Mouse (Mus musculus) midbrain, embryonic 12.5 days (tissue): ENCODE measurements around the gene Kazald1. TPM values are rescaled to one million over a fixed set of nuclear protein-coding genes. Genes with fewer than 3 reads are reported as not detected.
A peak's percentile ranks its signal among the peaks of the same experiment; 100 is the strongest.

ENCODE experiments used
- ATAC-seq: fragments of 200-750 bp; cut with Nextera tagmentation; 2 replicates; pipeline ENCODE4 v1.8.0; 2017; ENCODE audit warnings: low read depth, moderate TSS enrichment, moderate library complexity; ENCODE audit not compliant: low FRiP score
- H3K27ac ChIP-seq: fragments of 300-500 bp; sonication (generic); replicated peaks from 2 replicates; pipeline ENCODE4 v1.5.1; 2016; ENCODE audit warnings: mild to moderate bottlenecking
- H3K27me3 ChIP-seq: fragments of 300-500 bp; sonication (generic); 2 replicates; pipeline ENCODE4 v1.6.1; 2016; ENCODE audit warnings: mild to moderate bottlenecking
- H3K36me3 ChIP-seq: fragments of 300-500 bp; sonication (generic); 2 replicates; pipeline ENCODE4 v1.6.1; 2016
- H3K4me1 ChIP-seq: fragments of 300-500 bp; sonication (generic); 2 replicates; pipeline ENCODE4 v1.6.1; 2016
- H3K4me2 ChIP-seq: fragments of 300-500 bp; sonication (generic); replicated peaks from 2 replicates; pipeline ENCODE4 v1.6.1; 2016; ENCODE audit warnings: mild to moderate bottlenecking, moderate library complexity
- H3K4me3 ChIP-seq: fragments of 300-500 bp; sonication (generic); 2 replicates; pipeline ENCODE4 v1.5.1; 2016; ENCODE audit warnings: mild to moderate bottlenecking
- H3K9ac ChIP-seq: fragments of 300-500 bp; sonication (generic); replicated peaks from 2 replicates; pipeline ENCODE4 v1.6.1; 2016; ENCODE audit warnings: mild to moderate bottlenecking, moderate library complexity
- H3K9me3 ChIP-seq: fragments of 300-500 bp; sonication (generic); 2 replicates; pipeline ENCODE4 v1.6.1; 2016; ENCODE audit warnings: mild to moderate bottlenecking
- WGBS: fragments of 180-500 bp; shearing (Covaris S2); methylation state at CpG from one replicate; pipeline ENCODE4 v1.1.7; 2016; 5-methylcytosine and 5-hydroxymethylcytosine counted together
- polyA plus RNA-seq: library from polyadenylated mRNA; unstranded; fragments of >200 nt; fragmentation: Nextera tagmentation; extraction: Ambion mirVana; gene quantifications from 2 replicates; pipeline ENCODE4 v1.2.1, GENCODE M21; 2016

Gene Kazald1
- polyA plus RNA-seq, 1 experiment from 2014 or later, result 0.97 TPM

GRCm38 (mm10) chr19:45081279-45081678 is 6.2 kb downstream of the Kazald1 start:
- H3K27ac ChIP-seq, result no peak overlapping the region
- H3K4me2 ChIP-seq, result peak overlapping the region; percentile 50
- peak overlapping the region; percentile 35; the same call in 1 of the 2 replicates for H3K4me3 ChIP-seq
- H3K36me3 ChIP-seq, result no peaks in the 10 kb centered on the region
- WGBS, result 3% methylated on average over 5 of the region's 5 CpGs
- peaks cover 31% of the 10 kb centered on the region for H3K4me1 ChIP-seq
- peaks cover 94% of the 10 kb centered on the region for H3K27me3 ChIP-seq
- H3K9me3 ChIP-seq, result no peaks in the 10 kb centered on the region
- no peak overlapping the region for H3K9ac ChIP-seq
- no peak for ATAC-seq

GRCm38 (mm10) chr19:45081841-45082550 is 7.0 kb downstream of the Kazald1 start:
- peaks cover 24% of the 10 kb centered on the region for H3K4me1 ChIP-seq
- no peak overlapping the region for H3K4me2 ChIP-seq
- no peaks in the 10 kb centered on the region for H3K9me3 ChIP-seq
- WGBS, result 17% methylated on average over 11 of the region's 11 CpGs
- no peak overlapping the region for H3K4me3 ChIP-seq
- H3K36me3 ChIP-seq, result no peaks in the 10 kb centered on the region
- no peak for ATAC-seq
- no peak overlapping the region for H3K9ac ChIP-seq
- H3K27me3 ChIP-seq, result peaks cover 94% of the 10 kb centered on the region
- H3K27ac ChIP-seq, result no peak overlapping the region

- 30% methylated on average over 10 of the region's 11 CpGs for WGBS
- Histone ChIP-seq H3K9me3 (no peaks in the 10 kb centered on the region), H3K27ac (no peak overlapping the region), H3K27me3 (peaks cover 16% of the 10 kb centered on the region), H3K4me1 (no peaks in the 10 kb centered on the region), H3K36me3 (no peaks in the 10 kb centered on the region), H3K9ac (no peak overlapping the region), H3K4me2 (no peak overlapping the region), H3K4me3 (no peak overlapping the region)
- ATAC-seq, result no peak
Measured at GRCm38 (mm10) chr19:45097868-45098267, 22.8 kb downstream of the Kazald1 start.

GRCm38 (mm10) chr19:45100486-45101270 is 25.6 kb downstream of the Kazald1 start:
- 77% methylated on average over 8 of the region's 8 CpGs for WGBS
- H3K4me3 ChIP-seq, result no peak overlapping the region
- no peak overlapping the region for H3K9ac ChIP-seq
- no peaks in the 10 kb centered on the region for H3K9me3 ChIP-seq
- H3K27me3 ChIP-seq, result peaks cover 34% of the 10 kb centered on the region
- no peaks in the 10 kb centered on the region for H3K4me1 ChIP-seq
- H3K4me2 ChIP-seq, result no peak overlapping the region
- H3K36me3 ChIP-seq, result no peaks in the 10 kb centered on the region
- ATAC-seq, result no peak
- H3K27ac ChIP-seq, result no peak overlapping the region

GRCm38 (mm10) chr19:45105591-45105990 is 30.6 kb downstream of the Kazald1 start:
- ATAC-seq, result no peak
- 53% methylated on average over 1 of the region's 1 CpGs for WGBS
- Histone ChIP-seq H3K4me3 (no peak overlapping the region), H3K27me3 (peaks cover 52% of the 10 kb centered on the region), H3K36me3 (no peaks in the 10 kb centered on the region), H3K4me1 (no peaks in the 10 kb centered on the region), H3K27ac (no peak overlapping the region), H3K9me3 (no peaks in the 10 kb centered on the region), H3K9ac (no peak overlapping the region), H3K4me2 (no peak overlapping the region)

GRCm38 (mm10) chr19:45106689-45107088 is 31.6 kb downstream of the Kazald1 start:
- Histone ChIP-seq H3K4me3 (no peak overlapping the region), H3K9me3 (no peaks in the 10 kb centered on the region), H3K4me2 (no peak overlapping the region), H3K36me3 (no peaks in the 10 kb centered on the region), H3K9ac (no peak overlapping the region), H3K27me3 (peaks cover 54% of the 10 kb centered on the region), H3K4me1 (no peaks in the 10 kb centered on the region), H3K27ac (no peak overlapping the region)
- 47% methylated on average over 6 of the region's 6 CpGs for WGBS
- no peak for ATAC-seq

- Histone ChIP-seq H3K9me3 (no peaks in the 10 kb centered on the region), H3K4me1 (peaks cover 15% of the 10 kb centered on the region), H3K4me3 (no peak overlapping the region), H3K9ac (no peak overlapping the region), H3K27me3 (peaks cover 56% of the 10 kb centered on the region), H3K27ac (no peak overlapping the region), H3K4me2 (no peak overlapping the region), H3K36me3 (no peaks in the 10 kb centered on the region)
- ATAC-seq, result no peak
- WGBS, result 83% methylated on average over 8 of the region's 8 CpGs
Measured at GRCm38 (mm10) chr19:45110681-45111080, 35.6 kb downstream of the Kazald1 start.

GRCm38 (mm10) chr19:45112444-45112843 is 37.4 kb downstream of the Kazald1 start:
- H3K27ac ChIP-seq, result no peak overlapping the region
- H3K9me3 ChIP-seq, result no peaks in the 10 kb centered on the region
- no peak overlapping the region for H3K9ac ChIP-seq
- no peaks in the 10 kb centered on the region for H3K36me3 ChIP-seq
- H3K4me2 ChIP-seq, result no peak overlapping the region
- peaks cover 61% of the 10 kb centered on the region for H3K27me3 ChIP-seq
- 88% methylated on average over 6 of the region's 6 CpGs for WGBS
- no peak for ATAC-seq
- peaks cover 15% of the 10 kb centered on the region for H3K4me1 ChIP-seq
- H3K4me3 ChIP-seq, result no peak overlapping the region

GRCm38 (mm10) chr19:45113791-45114460 is 38.9 kb downstream of the Kazald1 start:
- Histone ChIP-seq H3K4me1 (peaks cover 15% of the 10 kb centered on the region), H3K27me3 (peaks cover 67% of the 10 kb centered on the region), H3K9me3 (no peaks in the 10 kb centered on the region), H3K4me2 (peak overlapping the region; percentile 29), H3K9ac (0 out of 2 replicates have a peak overlapping the region, but pooled peaks have one; percentile 41), H3K27ac (no peak overlapping the region), H3K4me3 (no peak overlapping the region), H3K36me3 (no peaks in the 10 kb centered on the region)
- 2% methylated on average over 18 of the region's 18 CpGs for WGBS
- ATAC-seq, result no peak

GRCm38 (mm10) chr19:45114772-45115171 is 39.7 kb downstream of the Kazald1 start:
- H3K36me3 ChIP-seq, result no peaks in the 10 kb centered on the region
- H3K4me1 ChIP-seq, result peaks cover 15% of the 10 kb centered on the region
- H3K9ac ChIP-seq, result no peak overlapping the region
- H3K4me3 ChIP-seq, result no peak overlapping the region
- 16% methylated on average over 3 of the region's 3 CpGs for WGBS
- ATAC-seq, result no peak
- H3K27me3 ChIP-seq, result peaks cover 66% of the 10 kb centered on the region
- no peaks in the 10 kb centered on the region for H3K9me3 ChIP-seq
- no peak overlapping the region for H3K4me2 ChIP-seq
- H3K27ac ChIP-seq, result no peak overlapping the region

GRCm38 (mm10) chr19:45116798-45117197 is 41.8 kb downstream of the Kazald1 start:
- H3K4me3 ChIP-seq, result no peak overlapping the region
- H3K9ac ChIP-seq, result no peak overlapping the region
- 73% methylated on average over 1 of the region's 1 CpGs for WGBS
- ATAC-seq, result no peak
- no peak overlapping the region for H3K27ac ChIP-seq
- no peaks in the 10 kb centered on the region for H3K36me3 ChIP-seq
- peaks cover 15% of the 10 kb centered on the region for H3K4me1 ChIP-seq
- no peak overlapping the region for H3K4me2 ChIP-seq
- H3K27me3 ChIP-seq, result peaks cover 71% of the 10 kb centered on the region
- H3K9me3 ChIP-seq, result no peaks in the 10 kb centered on the region
